Mouse (Mus musculus) kidney, adult 2 months (tissue): ENCODE results near the gene Dnaaf5. TPM values are rescaled to one million over a fixed set of nuclear protein-coding genes. Genes with fewer than 3 reads are reported as not detected.
A peak's percentile ranks its signal among the peaks of the same experiment; 100 is the strongest.

Experiments
- DNase-seq: peaks from one replicate; pipeline ENCODE4 v3.0.0; 2021
- H3K27ac ChIP-seq: fragments of 200-500 bp; 2 replicates; pipeline ENCODE4 v1.5.1; 2012; ENCODE audit warnings: low read depth, low read length, control low read depth, inconsistent platforms; ENCODE audit not compliant: insufficient read depth
- H3K27me3 ChIP-seq: fragments of 200-500 bp; replicated peaks from 2 replicates; pipeline ENCODE4 v1.6.1; 2012; ENCODE audit warnings: mild to moderate bottlenecking, moderate library complexity, low read length, inconsistent platforms; ENCODE audit not compliant: control insufficient read depth, insufficient read depth
- H3K36me3 ChIP-seq: fragments of 200-500 bp; 2 replicates; pipeline ENCODE4 v1.6.1; 2012; ENCODE audit warnings: mild to moderate bottlenecking, moderate library complexity, low read length, inconsistent platforms; ENCODE audit not compliant: control insufficient read depth, insufficient read depth
- H3K4me1 ChIP-seq: fragments of 200-500 bp; 2 replicates; pipeline ENCODE4 v1.6.1; 2011; ENCODE audit warnings: low read length; ENCODE audit not compliant: control insufficient read depth, insufficient read depth
- H3K4me3 ChIP-seq: fragments of 200-500 bp; 2 replicates; pipeline ENCODE4 v1.5.1; 2011; ENCODE audit warnings: mild to moderate bottlenecking, low read depth, low read length, control low read depth; ENCODE audit not compliant: insufficient read depth
- CTCF ChIP-seq: fragments of 200-500 bp; conservative IDR thresholded peaks from 2 replicates; pipeline ENCODE4 v1.5.1; 2011; ENCODE audit warnings: low read depth, mild to moderate bottlenecking, control low read depth, low read length, moderate library complexity, mixed read lengths; ENCODE audit not compliant: insufficient read depth, insufficient read length
- POLR2A ChIP-seq: fragments of 200-500 bp; IDR thresholded peaks from one replicate; pipeline ENCODE4 v1.6.1; 2011; ENCODE audit warnings: low read depth, low read length, control low read depth
- WGBS: fragments of 180-500 bp; shearing (Covaris S2); methylation state at CpG from one replicate; pipeline ENCODE4 v1.1.7; 2018; 5-methylcytosine and 5-hydroxymethylcytosine counted together
- polyA plus RNA-seq: library from polyadenylated mRNA; depleted of rRNA; stranded (reverse); fragments of >200 nt; gene quantifications from 2 replicates; pipeline ENCODE4 v1.2.3, GENCODE M21; 2012

Gene Dnaaf5
- polyA plus RNA-seq, 1 experiment = 16.3 TPM

- TF ChIP-seq CTCF = no peak
- no peak for TF ChIP-seq POLR2A
- Histone ChIP-seq H3K4me3 (no peak overlapping the region), H3K27me3 (no peaks in the 10 kb centered on the region), H3K27ac (no peak overlapping the region), H3K36me3 (no peaks in the 10 kb centered on the region), H3K4me1 (no peaks in the 10 kb centered on the region)
- 93% methylated on average over 7 of the region's 7 CpGs for WGBS
- DNase-seq = no peak
Observed at GRCm38 (mm10) chr5:139115507-139115906, 34.5 kb upstream of the Dnaaf5 start.

- 69% methylated on average over 5 of the region's 5 CpGs for WGBS
- no peak overlapping the region for H3K27ac ChIP-seq
Observed at GRCm38 (mm10) chr5:139118139-139118960, 31.7 kb upstream of the Dnaaf5 start.

DNA sequence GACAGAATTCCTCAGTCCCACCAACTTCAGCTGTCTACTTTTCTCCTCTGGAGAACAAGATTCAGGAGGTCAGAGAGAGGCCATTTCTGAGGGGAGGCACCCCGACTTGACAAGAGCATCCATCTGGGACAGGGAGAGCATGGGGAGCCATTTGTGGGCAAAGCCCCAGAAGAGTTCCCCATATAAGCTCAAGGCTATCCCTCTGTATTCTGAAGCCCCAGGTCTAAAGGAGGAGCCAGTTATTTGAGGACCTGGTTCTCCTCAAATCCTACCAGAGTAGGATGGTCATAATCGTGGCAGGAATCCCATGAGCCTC lies 31.1 kb upstream of the Dnaaf5 start:
- no peaks in the 10 kb centered on the region for H3K4me1 ChIP-seq
- no peak overlapping the region for H3K4me3 ChIP-seq
- no peak overlapping the region for H3K27ac ChIP-seq
- DNase-seq = no peak
- H3K27me3 ChIP-seq = no peaks in the 10 kb centered on the region
- no peaks in the 10 kb centered on the region for H3K36me3 ChIP-seq
- 67% methylated on average over 2 of the region's 2 CpGs for WGBS
- no peak for TF ChIP-seq CTCF
- no peak for TF ChIP-seq POLR2A

More at GRCm38 (mm10) chr5:139118139-139118960, 31.7 kb upstream of the Dnaaf5 start:
- Histone ChIP-seq H3K27me3 (no peaks in the 10 kb centered on the region), H3K4me1 (no peaks in the 10 kb centered on the region), H3K36me3 (no peaks in the 10 kb centered on the region), H3K4me3 (no peak overlapping the region)
- peak; percentile 44 for DNase-seq
- TF ChIP-seq POLR2A = no peak
- TF ChIP-seq CTCF = no peak

DNA sequence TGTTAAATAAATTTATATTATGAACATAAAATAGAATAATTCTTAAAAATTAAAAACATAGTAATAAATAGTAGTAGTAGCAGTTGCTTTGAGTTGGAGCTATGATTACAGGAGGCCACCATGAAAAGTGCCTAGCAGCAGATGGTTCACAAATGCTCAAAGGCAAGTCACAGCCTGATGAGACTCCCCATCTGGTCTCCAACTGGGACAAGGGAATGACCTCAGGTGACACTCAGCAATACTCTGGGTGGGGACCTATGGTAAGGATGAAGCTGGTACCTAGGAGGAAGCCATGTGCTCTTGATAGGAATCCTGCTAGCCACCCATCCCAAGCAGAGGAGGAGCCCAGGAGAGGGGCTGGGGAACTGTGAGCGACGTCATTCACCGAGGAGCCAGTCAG lies 24.3 kb upstream of the Dnaaf5 start:
- Histone ChIP-seq H3K4me3 (no peak overlapping the region), H3K36me3 (no peaks in the 10 kb centered on the region), H3K27ac (no peak overlapping the region), H3K4me1 (no peaks in the 10 kb centered on the region), H3K27me3 (no peaks in the 10 kb centered on the region)
- TF ChIP-seq CTCF = no peak
- no peak for TF ChIP-seq POLR2A
- WGBS = 91% methylated on average over 3 of the region's 3 CpGs
- no peak for DNase-seq

GRCm38 (mm10) chr5:139128476-139129065 lies 21.5 kb upstream of the Dnaaf5 start:
- TF ChIP-seq CTCF (no peak), POLR2A (no peak)
- no peaks in the 10 kb centered on the region for H3K27me3 ChIP-seq
- no peaks in the 10 kb centered on the region for H3K36me3 ChIP-seq
- WGBS = 37% methylated on average over 12 of the region's 12 CpGs
- H3K4me1 ChIP-seq = no peaks in the 10 kb centered on the region
- H3K4me3 ChIP-seq = no peak overlapping the region
- no peak for DNase-seq
- H3K27ac ChIP-seq = no peak overlapping the region

- Histone ChIP-seq H3K4me3 (peak overlapping the region; percentile 50; the same call in 1 of the 2 replicates), H3K36me3 (no peaks in the 10 kb centered on the region), H3K4me1 (no peaks in the 10 kb centered on the region), H3K27me3 (no peaks in the 10 kb centered on the region), H3K27ac (no peak overlapping the region)
- 22% methylated on average over 12 of the region's 12 CpGs for WGBS
- TF ChIP-seq CTCF (no peak), POLR2A (no peak)
- no peak for DNase-seq
Observed at GRCm38 (mm10) chr5:139129078-139129477, 20.9 kb upstream of the Dnaaf5 start.

DNA sequence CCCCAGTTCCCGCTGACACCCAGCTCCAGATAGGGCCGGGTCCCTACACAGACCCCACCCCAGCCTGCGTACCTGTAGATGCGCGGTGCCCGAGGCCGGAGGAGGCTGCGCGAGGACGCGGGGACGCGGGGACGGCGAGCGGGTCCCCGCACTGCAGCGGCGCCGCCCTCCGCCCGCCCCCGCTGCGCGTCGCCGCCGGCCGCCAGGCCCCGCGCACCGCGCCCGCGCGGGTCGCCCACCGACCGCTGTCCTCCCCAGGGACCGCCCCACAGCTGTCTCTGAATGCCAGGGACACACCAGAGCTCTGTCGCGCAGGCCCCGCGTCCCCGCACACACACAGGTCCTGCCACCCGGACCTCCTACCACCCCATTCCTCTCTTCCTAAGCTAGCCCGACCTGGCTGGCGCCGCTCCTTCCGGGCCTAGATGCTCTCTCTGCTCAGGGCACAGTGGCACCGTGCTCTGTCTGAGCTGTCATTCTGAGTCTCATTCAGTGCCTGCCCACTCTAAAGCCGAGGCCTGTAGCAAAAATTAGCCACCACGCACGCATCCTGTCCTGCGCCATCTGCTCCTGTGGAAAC lies 20.4 kb upstream of the Dnaaf5 start:
- Histone ChIP-seq H3K4me3 (peak overlapping the region; percentile 50), H3K27me3 (no peaks in the 10 kb centered on the region), H3K27ac (no peak overlapping the region), H3K36me3 (no peaks in the 10 kb centered on the region), H3K4me1 (no peaks in the 10 kb centered on the region)
- 7% methylated on average over 50 of the region's 55 CpGs for WGBS
- DNase-seq = no peak
- no peak for TF ChIP-seq POLR2A
- no peak for TF ChIP-seq CTCF
